Mouse (Mus musculus) CH12.LX (cell line): ENCODE measurements around the gene Ctnnd2. TPM values are rescaled to one million over a fixed set of nuclear protein-coding genes. Genes with fewer than 3 reads are reported as not detected.

Source experiments
- DNase-seq: peaks from one replicate; pipeline ENCODE4 v3.0.0-alpha.2; 2013; ENCODE audit errors: extremely low read depth
- H3K27ac ChIP-seq: 2 replicates; pipeline ENCODE4 v1.5.1; 2012; ENCODE audit warnings: low read depth, mild to moderate bottlenecking, control low read depth, moderate library complexity; ENCODE audit not compliant: insufficient read depth
- H3K27me3 ChIP-seq: replicated peaks from 2 replicates; pipeline ENCODE3; 2012; ENCODE audit warnings: inconsistent platforms
- H3K36me3 ChIP-seq, 2 experiments: replicated peaks in 1 of 2; 2 replicates each; pipeline versions ENCODE3 to v1.6.1; 2012; ENCODE audit warnings: inconsistent platforms in 1 of 2, low read length in 1 of 2, mild to moderate bottlenecking in 1 of 2, mixed read lengths in 1 of 2, moderate library complexity in 1 of 2; ENCODE audit not compliant: control insufficient read depth in 1 of 2, insufficient read depth in 1 of 2
- H3K4me1 ChIP-seq, 2 experiments: 2 replicates each; pipeline ENCODE4 v1.6.1; 2012; ENCODE audit warnings: inconsistent platforms in 1 of 2, moderate library complexity in 1 of 2; ENCODE audit not compliant: insufficient read depth in 2 of 2, control insufficient read depth in 1 of 2
- H3K4me2 ChIP-seq: 2 replicates; pipeline ENCODE4 v1.6.1; 2012; ENCODE audit warnings: low read depth, mild to moderate bottlenecking, control low read depth; ENCODE audit not compliant: poor library complexity, insufficient read depth, severe bottlenecking
- H3K4me3 ChIP-seq, 3 experiments: fragments of 150-350 bp in 1 of 3; sonication (generic) in 1 of 3; replicated peaks in 1 of 3; 2 replicates each; pipeline versions ENCODE3 to v1.5.1; 2011 to 2012; ENCODE audit warnings: low read depth in 2 of 3, low read length in 2 of 3, mild to moderate bottlenecking in 2 of 3, moderate library complexity in 2 of 3, control low read depth in 1 of 3, improper control_type of control experiment in 1 of 3, inconsistent platforms in 1 of 3, mixed read lengths in 1 of 3; ENCODE audit not compliant: poor library complexity in 1 of 3
- H3K79me2 ChIP-seq: replicated peaks from 2 replicates; pipeline ENCODE4 v1.6.1; 2012; ENCODE audit warnings: mild to moderate bottlenecking, moderate library complexity; ENCODE audit not compliant: control insufficient read depth, poor library complexity, insufficient read depth, severe bottlenecking; ENCODE audit errors: extremely low read depth
- H3K9ac ChIP-seq: 2 replicates; pipeline ENCODE4 v1.6.1; 2012; ENCODE audit warnings: low read depth, mild to moderate bottlenecking, control low read depth, moderate library complexity; ENCODE audit not compliant: insufficient read depth
- H3K9me3 ChIP-seq: replicated peaks from 2 replicates; pipeline ENCODE3; 2012; ENCODE audit warnings: low read length, inconsistent platforms, mixed read lengths
- CHD2 ChIP-seq: IDR thresholded peaks from 2 replicates; pipeline ENCODE4 v1.6.1; 2011; ENCODE audit warnings: low read length, improper control_type of control experiment
- CTCF ChIP-seq, 2 experiments: IDR thresholded peaks in 1 of 2; conservative IDR thresholded peaks in 1 of 2; 2 replicates each; pipeline ENCODE4 v1.5.1; 2011 to 2012; ENCODE audit warnings: low read depth in 2 of 2, low read length in 2 of 2, improper control_type of control experiment in 1 of 2, inconsistent platforms in 1 of 2, mild to moderate bottlenecking in 1 of 2, moderate library complexity in 1 of 2
- E2F4 ChIP-seq: IDR thresholded peaks from 2 replicates; pipeline ENCODE4 v1.6.1; 2011; ENCODE audit warnings: low read depth, low read length, improper control_type of control experiment; ENCODE audit not compliant: insufficient replicate concordance
- ELF1 ChIP-seq: IDR thresholded peaks from 2 replicates; pipeline ENCODE4 v1.6.1; 2014; ENCODE audit warnings: low read depth, mild to moderate bottlenecking, inconsistent platforms, low read length, improper control_type of control experiment
- EP300 ChIP-seq: IDR thresholded peaks from 2 replicates; pipeline ENCODE4 v1.6.1; 2011; ENCODE audit warnings: low read length, improper control_type of control experiment
- IRF4 ChIP-seq: IDR thresholded peaks from 2 replicates; pipeline ENCODE4 v1.6.1; 2014; ENCODE audit warnings: low read depth, mild to moderate bottlenecking, inconsistent platforms, low read length, improper control_type of control experiment
- JUN ChIP-seq: IDR thresholded peaks from 2 replicates; pipeline ENCODE4 v1.6.1; 2011; ENCODE audit warnings: low read depth, mild to moderate bottlenecking, low read length, improper control_type of control experiment, moderate library complexity; ENCODE audit not compliant: insufficient read depth
- KAT2A ChIP-seq: IDR thresholded peaks from 2 replicates; pipeline ENCODE4 v1.6.1; 2012; ENCODE audit warnings: low read length, improper control_type of control experiment, inconsistent platforms; ENCODE audit not compliant: insufficient replicate concordance
- MAFK ChIP-seq: IDR thresholded peaks from 2 replicates; pipeline ENCODE4 v1.6.1; 2011; ENCODE audit warnings: low read length, improper control_type of control experiment; ENCODE audit not compliant: insufficient replicate concordance
- MAX ChIP-seq: IDR thresholded peaks from 2 replicates; pipeline ENCODE4 v1.6.1; 2011; ENCODE audit warnings: low read length, improper control_type of control experiment
- MAZ ChIP-seq: IDR thresholded peaks from 2 replicates; pipeline ENCODE4 v1.6.1; 2012; ENCODE audit warnings: low read depth, mild to moderate bottlenecking, inconsistent platforms, low read length, improper control_type of control experiment, moderate library complexity
- MEF2A ChIP-seq: IDR thresholded peaks from 2 replicates; pipeline ENCODE4 v1.6.1; 2014; ENCODE audit warnings: low read depth, mild to moderate bottlenecking, inconsistent platforms, low read length, improper control_type of control experiment, borderline replicate concordance
- MXI1 ChIP-seq: IDR thresholded peaks from 2 replicates; pipeline ENCODE4 v1.6.1; 2011; ENCODE audit warnings: mild to moderate bottlenecking, low read depth, low read length, improper control_type of control experiment
- MYC ChIP-seq: IDR thresholded peaks from 2 replicates; pipeline ENCODE4 v1.6.1; 2011; ENCODE audit warnings: low read depth, mild to moderate bottlenecking, improper control_type of control experiment, low read length
- NELFE ChIP-seq: IDR thresholded peaks from 2 replicates; pipeline ENCODE4 v1.6.1; 2011; ENCODE audit warnings: low read depth, low read length, improper control_type of control experiment
- NRF1 ChIP-seq: IDR thresholded peaks from 2 replicates; pipeline ENCODE4 v1.6.1; 2014; ENCODE audit warnings: low read depth, mild to moderate bottlenecking, inconsistent platforms, low read length, improper control_type of control experiment, moderate library complexity
- PAX5 ChIP-seq: IDR thresholded peaks from 2 replicates; pipeline ENCODE4 v1.6.1; 2012; ENCODE audit warnings: low read length, inconsistent platforms, mixed read lengths
- POLR2A ChIP-seq: IDR thresholded peaks from 2 replicates; pipeline ENCODE4 v1.6.1; 2011; ENCODE audit warnings: low read depth, mild to moderate bottlenecking, improper control_type of control experiment, low read length
- POLR2AphosphoS2 ChIP-seq: IDR thresholded peaks from 2 replicates; pipeline ENCODE4 v1.6.1; 2011; ENCODE audit warnings: low read depth, low read length, improper control_type of control experiment
- TBP ChIP-seq: conservative IDR thresholded peaks from 2 replicates; pipeline ENCODE4 v1.6.1; 2011; ENCODE audit warnings: low read depth, low read length, improper control_type of control experiment
- ZC3H11A ChIP-seq: IDR thresholded peaks from 2 replicates; pipeline ENCODE4 v1.6.1; 2012; ENCODE audit warnings: low read depth, mild to moderate bottlenecking, inconsistent platforms, low read length, improper control_type of control experiment
- ZKSCAN1 ChIP-seq: IDR thresholded peaks from 2 replicates; pipeline ENCODE4 v1.6.1; 2012; ENCODE audit warnings: low read depth, inconsistent platforms, low read length, improper control_type of control experiment, borderline replicate concordance
- ZMIZ1 ChIP-seq: IDR thresholded peaks from 2 replicates; pipeline ENCODE4 v1.6.1; 2012; ENCODE audit warnings: low read depth, mild to moderate bottlenecking, inconsistent platforms, low read length, improper control_type of control experiment
- dilution Hi-C: fragments of 300-500 bp; cut with MboI; formaldehyde crosslinking; loops from 2 replicates; pipeline ENCODE4 v1.14.3; 2020; ENCODE audit warnings: low sequenced_read_pairs; ENCODE audit not compliant: extremely low pct_unique_long_range_greater_than_20kb, extremely low pct_ligation_motif_present
- in situ Hi-C: fragments of 300-500 bp; cut with MboI; formaldehyde crosslinking; loops from 3 replicates; pipeline ENCODE4 v1.14.3; 2019; ENCODE audit warnings: low sequenced_read_pairs, low pct_ligation_motif_present, low pct_unique_long_range_greater_than_20kb, mixed read lengths
- polyA plus RNA-seq: library from polyadenylated mRNA; unstranded; fragments of >175 nt; gene quantifications from 2 replicates; pipeline ENCODE4 v1.2.1, GENCODE M21; 2012; ENCODE audit warnings: low read depth; ENCODE audit not compliant: insufficient read length
- total RNA-seq, 2 experiments: library from RNA; depleted of rRNA; stranded (reverse); fragments of 300-350 nt in 1 of 2; fragments of >200 nt in 1 of 2; gene quantifications; 2 replicates each; pipeline ENCODE4 v1.2.3; 2012 to 2014

The Ctnnd2 gene
- total and polyA plus RNA-seq, 3 experiments = 0.23 TPM; not detected in 2

DNA sequence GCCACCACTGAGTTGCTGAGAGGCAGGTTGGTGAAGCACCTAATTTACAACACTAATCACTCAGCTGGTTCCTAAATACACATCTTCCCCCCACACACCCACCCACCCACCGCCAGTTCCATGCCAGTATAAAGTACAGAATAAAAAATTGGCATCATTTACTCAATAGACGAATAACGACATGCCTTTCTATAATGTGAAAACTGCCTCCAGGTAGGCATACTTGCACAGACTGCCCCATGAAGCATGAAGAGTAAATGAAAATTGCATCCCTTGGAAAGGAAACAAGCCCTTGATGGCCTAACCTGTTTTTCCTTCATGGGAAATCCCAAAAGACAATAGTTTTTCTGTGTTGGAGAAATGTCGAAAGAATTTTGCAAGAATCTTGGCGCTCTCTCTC lies 212.0 kb downstream of the Ctnnd2 start:
- no peak overlapping the region for H3K9ac ChIP-seq
- no peak overlapping the region for H3K4me3 ChIP-seq
- dilution Hi-C loops (no loop called here), in situ Hi-C loops (no loop called here)
- H3K27ac ChIP-seq = no peak overlapping the region
- H3K27me3 ChIP-seq = no peaks in the 10 kb centered on the region
- TF ChIP-seq KAT2A = no peak
- TF ChIP-seq POLR2A = no peak
- TF ChIP-seq POLR2AphosphoS2 = no peak
- no peak for TF ChIP-seq ZMIZ1
- no peaks in the 10 kb centered on the region for H3K79me2 ChIP-seq
- no peaks in the 10 kb centered on the region for H3K36me3 ChIP-seq
- no peak for DNase-seq
- H3K4me2 ChIP-seq = no peak overlapping the region
- no peaks in the 10 kb centered on the region for H3K9me3 ChIP-seq
- no peaks in the 10 kb centered on the region for H3K4me1 ChIP-seq

DNA sequence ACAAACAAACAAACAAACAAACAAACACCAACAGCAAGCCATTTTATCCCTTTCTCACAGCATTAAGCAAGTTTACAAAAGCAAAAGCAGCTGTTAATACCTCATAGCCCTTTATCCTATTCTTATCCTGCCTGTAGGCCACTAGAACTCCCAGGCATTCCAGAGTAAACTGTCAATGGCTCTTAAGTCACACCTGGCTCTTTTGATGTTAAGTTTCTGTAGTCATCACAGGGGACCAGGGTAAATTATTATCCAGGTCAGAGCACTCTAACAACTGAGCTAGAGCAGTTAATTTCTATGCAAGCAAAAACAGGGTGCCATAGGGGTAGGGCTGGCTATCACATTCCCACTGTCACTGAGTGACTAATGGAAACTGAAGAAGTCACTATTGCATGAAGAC lies 214.1 kb downstream of the Ctnnd2 start:
- H3K9ac ChIP-seq = no peak overlapping the region
- H3K36me3 ChIP-seq = no peaks in the 10 kb centered on the region
- H3K4me2 ChIP-seq = no peak overlapping the region
- DNase-seq = no peak
- H3K27me3 ChIP-seq = no peaks in the 10 kb centered on the region
- H3K9me3 ChIP-seq = no peaks in the 10 kb centered on the region
- H3K27ac ChIP-seq = no peak overlapping the region
- no peaks in the 10 kb centered on the region for H3K79me2 ChIP-seq
- dilution Hi-C loops (no loop called here), in situ Hi-C loops (no loop called here)
- no peak for TF ChIP-seq IRF4
- TF ChIP-seq ZKSCAN1 = no peak
- TF ChIP-seq MAX = no peak
- TF ChIP-seq KAT2A = no peak
- TF ChIP-seq NELFE = no peak
- no peak for TF ChIP-seq NRF1
- TF ChIP-seq PAX5 = no peak
- no peak for TF ChIP-seq ELF1
- no peak overlapping the region for H3K4me3 ChIP-seq
- no peaks in the 10 kb centered on the region for H3K4me1 ChIP-seq

DNA sequence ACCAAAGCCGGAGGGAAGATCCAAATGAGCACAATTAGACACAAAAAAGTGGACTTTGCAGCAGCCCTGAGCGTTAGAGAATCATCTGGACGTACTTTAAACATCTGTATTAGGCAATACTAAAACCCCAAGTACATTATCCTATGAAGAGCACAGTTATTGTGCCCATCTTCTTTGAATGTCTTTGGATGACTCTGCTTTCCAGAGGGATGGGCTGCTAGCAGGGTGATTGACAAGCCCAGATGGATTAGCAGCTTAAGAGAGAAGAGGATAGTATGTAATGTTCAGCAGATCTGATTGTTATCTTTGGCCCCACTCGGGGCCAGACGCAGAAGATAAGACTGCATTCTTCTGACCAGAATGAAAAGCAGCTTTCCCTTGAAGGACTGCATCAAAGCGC lies 214.9 kb downstream of the Ctnnd2 start:
- Histone ChIP-seq H3K9ac (no peak overlapping the region), H3K36me3 (no peaks in the 10 kb centered on the region), H3K79me2 (no peaks in the 10 kb centered on the region), H3K4me1 (no peaks in the 10 kb centered on the region), H3K4me3 (no peak overlapping the region), H3K9me3 (no peaks in the 10 kb centered on the region), H3K4me2 (no peak overlapping the region), H3K27me3 (no peaks in the 10 kb centered on the region), H3K27ac (no peak overlapping the region)
- in situ Hi-C loops = no loop called here
- no peak for DNase-seq
- TF ChIP-seq MYC (no peak), MXI1 (no peak), MAFK (no peak), MAZ (no peak), E2F4 (no peak), JUN (no peak), CTCF (conservative IDR thresholded peaks at IDR 0.05 in 1 of 2, IDR thresholded peaks at IDR 0.05 in 1 of 2; ENCODE audit: low read depth in 2 of 2, low read length in 2 of 2) (no peak), ZC3H11A (no peak), TBP (no peak), NRF1 (no peak), MEF2A (no peak), KAT2A (no peak), CHD2 (no peak), ZKSCAN1 (no peak), PAX5 (no peak), EP300 (no peak)
- dilution Hi-C loops = no loop called here
